Mouse (Mus musculus) cerebellum, postnatal 10 days (tissue): ENCODE measurements at regions not wholly inside any gene's neighbourhood (a gene's known extent, or its start where the extent isn't known, plus 50 kb on each side); places are given as distances from the start of the nearest gene placed in this dataset.

Source experiments
- DNase-seq, 2 experiments: peaks; one replicate each; pipeline ENCODE4 v3.0.0; 2021; ENCODE audit warnings: mixed read lengths in 2 of 2

- no peak for DNase-seq
Measured at GRCm38 (mm10) chr16:89294006-89294405, 88.3 kb downstream of the Krtap20-2 start.

- DNase-seq: peak; percentile 3 to 5
Measured at GRCm38 (mm10) chr16:89296620-89297019, 91.0 kb downstream of the Krtap20-2 start.
